Mouse (Mus musculus) gastrocnemius, postnatal 36 days (tissue): ENCODE data around the gene Efcab1. TPM values are rescaled to one million over a fixed set of nuclear protein-coding genes. Genes with fewer than 3 reads are reported as not detected.
"Not testable (repeated sequence)": the region's sequence is repeated elsewhere in the genome, so short reads cannot be mapped to it uniquely, and the experiment has no call there.

Source experiments
- DNase-seq, 2 experiments: peaks; one replicate each; pipeline ENCODE4 v3.0.0; 2022
- intact Hi-C: fragments of 180-260 bp; cut with DNase I; formaldehyde crosslinking; loops from one replicate; pipeline ENCODE4 v1.15.1; 2025
- long read RNA-seq, 2 experiments: library from polyadenylated mRNA; stranded (forward); transcript quantifications; one replicate each; pipeline ENCODE4 v2.0.0; 2021
- total RNA-seq, 2 experiments: library from RNA; stranded (reverse); gene quantifications; 2 replicates each; pipeline ENCODE4 v1.2.3; 2021

The Efcab1 gene
- total RNA-seq = not detected
- long read RNA-seq, experiment 1 = 0 reads
- long read RNA-seq, experiment 2 = 0 reads

DNA sequence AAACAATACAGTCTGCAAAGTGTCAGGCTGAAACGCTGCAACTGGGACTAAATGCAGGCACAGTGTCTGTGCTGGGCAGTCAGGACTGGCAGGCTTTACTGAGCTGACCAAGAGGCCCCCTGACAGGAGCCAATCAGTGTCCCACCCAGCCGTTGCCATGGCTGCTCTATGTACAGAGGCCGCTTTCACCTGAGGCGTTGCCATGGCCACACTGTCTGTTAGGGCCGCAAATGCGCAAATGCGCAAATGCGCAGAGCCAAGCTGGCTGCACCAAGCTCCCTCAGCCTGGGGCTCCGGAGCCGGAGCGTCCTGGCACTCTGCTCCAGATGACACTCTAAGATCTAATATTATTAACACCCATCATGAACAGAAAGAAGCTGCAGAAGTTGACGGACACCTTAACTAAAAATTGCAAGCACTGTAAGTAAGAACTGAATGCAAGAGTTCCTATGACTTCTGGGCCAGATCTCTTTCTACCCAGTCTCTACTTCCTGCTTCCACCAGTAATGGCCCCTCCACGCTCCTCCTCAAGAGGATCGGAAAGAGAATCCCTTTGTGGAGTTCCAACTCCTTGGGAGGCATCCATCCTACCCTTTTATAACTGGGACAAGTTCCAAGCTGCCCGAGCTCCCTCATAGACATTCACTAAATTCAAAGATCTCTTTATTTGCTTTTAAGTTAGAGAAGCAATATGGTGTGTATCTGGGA is at the start of gene Efcab1:
Gene Efcab1, plus strand, starts transcription at position 214 of the 708 bp plus-strand sequence.
- no peak for DNase-seq
- intact Hi-C loops = no loop called here

DNA sequence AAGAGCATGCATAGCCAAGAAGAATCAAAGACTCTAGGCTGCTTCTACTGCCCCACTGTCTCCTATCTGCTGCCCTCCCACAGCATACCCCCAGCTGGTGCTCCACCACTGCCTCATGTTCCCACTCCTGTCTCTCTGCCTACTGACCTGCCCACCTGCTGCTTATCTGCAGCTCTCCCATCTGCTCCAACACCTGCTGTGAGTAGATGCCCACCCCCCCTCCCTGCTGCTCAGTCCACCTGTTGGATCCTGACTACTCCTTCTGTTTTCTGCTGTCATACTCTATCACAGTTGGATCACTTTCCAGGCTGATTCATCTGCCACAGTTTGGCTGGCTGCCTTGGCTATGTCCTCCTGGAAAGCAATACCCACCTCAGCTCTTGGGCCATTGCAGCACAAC is 47.0 kb upstream of the Efcab1 start:
- DNase-seq = no peak
- intact Hi-C loops = no loop called here

DNA sequence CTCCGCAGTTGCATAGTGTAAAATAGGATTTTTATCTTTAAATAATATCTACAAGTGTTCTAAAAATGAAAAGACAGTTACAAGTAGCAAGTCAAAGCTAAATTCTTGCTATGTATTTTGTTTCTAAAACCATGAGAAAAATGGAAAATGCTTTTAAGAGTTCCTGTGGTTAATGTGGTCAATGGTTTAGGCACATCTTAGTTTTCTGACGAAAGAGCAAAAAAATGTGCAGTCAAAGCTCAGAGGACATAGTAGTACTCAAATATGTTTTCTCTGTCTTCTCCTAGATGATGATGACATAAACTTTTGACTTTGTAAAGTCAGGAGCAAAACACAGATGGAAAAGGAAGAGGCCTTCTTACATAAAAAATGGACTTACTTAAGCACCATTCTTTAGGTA is 21.5 kb upstream of the Efcab1 start:
- intact Hi-C loops = no loop called here
- no peak for DNase-seq

DNA sequence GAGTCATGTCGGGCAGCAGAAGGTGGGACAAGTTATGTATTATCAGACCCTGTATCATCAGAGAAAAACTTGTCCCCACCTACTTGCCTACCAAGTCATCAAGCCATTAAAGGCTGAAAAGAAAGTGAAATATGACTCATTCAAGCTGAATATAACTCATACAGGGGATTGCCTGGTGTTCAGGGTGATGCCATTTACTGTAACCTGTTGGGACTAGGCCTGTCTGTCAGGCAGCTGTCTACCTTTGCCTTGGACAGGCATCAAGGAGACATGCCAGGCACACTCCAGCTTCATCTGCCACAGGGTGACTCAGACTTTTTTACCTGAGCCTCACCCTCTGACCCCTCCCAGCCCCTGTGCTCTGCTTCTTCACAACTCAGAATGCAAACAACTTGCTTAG is 21.0 kb upstream of the Efcab1 start:
- intact Hi-C loops = no loop called here
- no peak for DNase-seq

DNA sequence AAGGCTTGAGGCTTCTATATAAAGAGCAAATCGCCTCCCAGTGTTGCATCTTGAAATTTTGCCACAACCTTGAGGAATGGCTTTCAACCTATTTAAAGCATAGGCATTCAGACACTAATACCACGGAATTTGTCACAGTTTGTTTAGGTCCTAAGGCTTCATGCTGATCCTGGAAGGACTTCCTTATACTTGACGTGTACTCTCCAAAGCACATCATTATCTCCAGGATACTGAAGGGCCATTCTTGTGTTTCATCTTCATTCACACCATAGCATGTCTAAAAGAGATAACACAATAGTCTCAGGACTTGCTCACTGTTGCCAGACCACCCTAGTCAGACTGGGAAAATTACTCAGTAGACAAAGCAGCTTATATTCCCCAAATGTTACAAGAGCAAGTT is 13.9 kb upstream of the Efcab1 start:
- no peak for DNase-seq
- intact Hi-C loops = no loop called here

DNA sequence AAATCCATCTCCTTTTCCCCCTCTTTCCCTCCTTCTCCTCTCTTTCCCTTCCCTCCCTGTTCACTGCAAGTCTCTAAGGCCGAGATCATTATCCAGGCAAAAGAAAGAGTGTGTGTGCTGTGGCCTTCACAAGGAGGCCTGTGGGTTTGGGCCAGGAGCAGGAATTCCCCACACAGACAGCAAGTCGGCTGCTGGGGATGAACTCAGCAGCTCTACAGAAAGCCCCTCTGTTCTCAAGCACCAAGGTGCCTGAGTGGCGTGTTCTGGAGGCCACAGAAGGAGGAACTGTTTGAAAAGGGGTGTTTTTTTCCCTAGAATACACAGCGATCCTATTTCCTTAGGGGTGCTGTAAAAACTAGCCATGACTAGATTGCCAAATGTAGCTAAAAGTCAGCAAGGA is 12.5 kb upstream of the Efcab1 start:
- intact Hi-C loops = no loop called here
- no peak for DNase-seq

DNA sequence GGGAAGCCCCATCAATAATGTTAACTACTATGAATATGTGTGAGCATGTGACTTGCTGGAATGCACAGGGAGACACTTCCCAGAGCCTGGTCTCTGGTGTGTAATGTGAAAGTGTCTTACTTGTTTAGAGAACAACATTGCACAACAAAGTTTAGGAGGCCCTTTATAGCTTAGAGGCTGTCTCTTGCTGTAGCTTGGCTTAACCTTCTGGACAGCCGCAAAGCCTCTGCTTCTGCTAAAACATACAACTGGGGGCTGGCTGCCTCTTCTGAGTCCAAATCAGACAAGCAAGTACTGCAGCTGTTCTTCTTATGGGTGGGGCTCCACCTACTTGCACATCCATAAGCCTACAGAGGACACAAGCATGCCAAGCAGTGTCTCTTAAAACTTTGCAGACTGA is 11.7 kb upstream of the Efcab1 start:
- intact Hi-C loops = no loop called here
- no peak for DNase-seq

DNA sequence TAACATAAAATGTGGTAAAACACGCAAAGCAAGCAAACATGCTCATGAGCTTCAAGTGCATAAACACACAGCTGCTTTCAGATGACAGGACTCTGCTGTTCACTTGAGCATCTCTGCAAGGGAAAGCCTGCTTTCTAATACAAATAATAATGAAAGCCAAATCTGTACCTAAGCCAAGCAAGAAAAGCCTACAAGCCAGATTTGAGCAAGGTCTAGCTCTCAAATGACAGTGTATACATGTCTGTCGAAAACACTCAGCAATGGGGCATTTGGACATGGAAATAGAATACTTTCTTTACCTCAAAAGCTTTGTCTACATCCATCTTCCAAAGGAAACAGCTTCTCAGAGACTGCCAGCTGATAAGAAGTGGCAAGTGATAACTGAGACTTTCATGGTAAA is 10.9 kb upstream of the Efcab1 start:
- intact Hi-C loops = no loop called here
- no peak for DNase-seq

DNA sequence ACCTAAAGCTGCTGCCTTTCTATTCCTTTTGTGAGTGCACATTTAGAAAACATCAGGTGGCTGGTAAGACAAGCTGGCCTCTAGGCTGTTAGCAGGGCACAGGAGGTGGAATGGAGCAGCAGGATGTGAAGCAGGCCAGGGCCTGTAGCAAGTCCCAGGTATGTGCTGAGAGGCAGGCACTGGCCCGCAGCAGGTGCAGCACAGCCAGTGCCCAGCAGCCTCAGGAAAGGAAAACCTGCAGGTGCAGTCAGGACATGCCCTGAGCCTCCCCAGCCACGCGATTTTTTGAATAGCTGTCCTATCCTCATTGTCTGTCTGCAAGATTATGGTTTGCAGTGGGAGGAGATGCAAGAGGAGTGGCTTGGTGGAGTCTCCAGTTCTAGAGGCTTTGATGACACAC is 24.3 kb downstream of the Efcab1 start:
- DNase-seq, intact Hi-C loops: not testable (repeated sequence)

DNA sequence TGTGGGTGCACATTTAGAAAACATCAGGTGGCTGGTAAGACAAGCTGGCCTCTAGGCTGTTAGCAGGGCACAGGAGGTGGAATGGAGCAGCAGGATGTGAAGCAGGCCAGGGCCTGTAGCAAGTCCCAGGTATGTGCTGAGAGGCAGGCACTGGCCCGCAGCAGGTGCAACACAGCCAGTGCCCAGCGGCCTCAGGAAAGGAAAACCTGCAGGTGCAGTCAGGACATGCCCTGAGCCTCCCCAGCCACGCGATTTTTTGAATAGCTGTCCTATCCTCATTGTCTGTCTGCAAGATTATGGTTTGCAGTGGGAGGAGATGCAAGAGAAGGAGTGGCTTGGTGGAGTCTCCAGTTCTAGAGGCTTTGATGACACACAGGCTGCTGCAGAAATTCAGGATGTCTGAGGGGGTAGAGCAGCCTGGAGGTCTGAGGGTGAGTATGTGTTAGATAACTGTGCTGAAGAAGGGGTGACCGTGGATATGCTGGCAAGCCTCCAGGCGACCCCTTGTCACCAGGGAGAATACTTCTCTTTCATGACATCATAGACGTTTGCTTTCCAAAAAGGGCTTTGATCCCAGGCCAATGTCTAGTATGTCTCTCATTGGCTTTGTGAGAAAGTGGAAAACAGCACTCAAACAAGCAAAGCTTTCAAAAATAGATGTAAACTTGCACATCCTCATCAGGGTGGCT is 30.2 kb downstream of the Efcab1 start:
- DNase-seq, intact Hi-C loops: not testable (repeated sequence)

DNA sequence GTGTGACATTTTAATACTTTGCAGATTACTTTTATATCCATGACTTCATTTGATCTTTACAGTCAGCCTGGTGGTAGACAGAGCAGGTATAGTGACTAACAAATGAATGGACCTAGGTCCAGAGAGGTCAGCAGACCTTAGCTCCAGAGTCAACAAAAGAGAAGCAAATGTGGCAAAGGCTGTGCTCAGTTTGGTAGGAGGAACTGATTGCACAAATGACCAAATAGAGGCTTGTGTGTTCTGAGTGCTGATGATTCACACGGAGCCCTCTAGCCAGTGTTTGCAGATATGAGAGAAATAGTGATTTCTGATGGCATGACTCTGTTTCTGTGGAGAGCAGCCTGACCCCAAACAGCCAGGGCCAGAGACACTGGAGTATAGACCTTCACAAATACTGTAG is 33.1 kb downstream of the Efcab1 start:
- intact Hi-C loops = no loop called here
- no peak for DNase-seq

DNA sequence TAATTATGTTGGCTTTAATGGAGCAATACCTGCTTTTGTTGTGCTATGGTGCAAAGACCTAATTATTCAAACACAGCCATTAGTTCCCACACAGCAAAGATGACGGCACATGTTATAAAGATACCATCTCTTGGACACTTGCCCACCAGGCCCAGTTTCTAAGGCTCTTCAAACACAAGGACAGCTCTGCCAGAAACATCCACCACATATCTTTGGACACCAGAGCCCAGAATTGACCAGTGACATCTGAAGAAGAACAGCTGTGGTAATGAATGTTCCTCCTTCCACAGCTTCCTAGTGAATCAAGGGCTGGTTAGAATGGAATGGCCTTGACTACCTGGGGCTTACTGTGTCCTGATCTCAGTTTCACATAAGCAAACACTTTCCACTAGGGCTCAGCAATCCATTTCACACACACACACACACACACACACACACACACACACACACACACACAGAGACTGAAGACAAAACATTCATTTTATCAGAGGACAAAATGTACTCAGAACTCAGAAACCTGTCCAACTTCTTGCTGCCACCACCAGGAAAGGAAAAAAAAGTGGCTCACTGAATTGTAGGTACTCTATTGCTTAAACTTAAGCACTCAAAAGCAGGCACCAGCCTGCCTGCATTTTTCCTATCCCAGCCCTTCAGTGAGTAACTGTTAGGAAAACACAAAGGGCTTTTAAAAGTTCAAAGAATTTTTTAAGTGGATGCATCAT is 33.7 kb downstream of the Efcab1 start:
- DNase-seq = no peak
- intact Hi-C loops = no loop called here

DNA sequence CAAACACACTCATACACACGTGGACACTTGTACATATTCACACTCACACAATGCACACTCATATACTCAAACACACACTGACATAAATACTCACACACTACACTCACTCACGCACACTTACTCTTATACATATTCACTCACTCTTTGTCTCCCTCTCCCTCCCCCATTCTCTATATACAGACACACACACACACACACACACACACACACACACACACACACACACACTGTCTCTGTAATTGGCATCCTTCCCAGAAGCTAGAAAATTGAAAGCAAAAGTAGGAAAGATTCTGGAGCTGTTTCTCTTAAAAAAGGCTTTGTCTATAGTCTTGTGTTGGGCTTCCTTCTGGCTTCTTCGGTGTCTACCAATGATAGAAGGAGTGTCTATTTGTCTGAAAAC is 34.5 kb downstream of the Efcab1 start:
- no peak for DNase-seq
- intact Hi-C loops = no loop called here

DNA sequence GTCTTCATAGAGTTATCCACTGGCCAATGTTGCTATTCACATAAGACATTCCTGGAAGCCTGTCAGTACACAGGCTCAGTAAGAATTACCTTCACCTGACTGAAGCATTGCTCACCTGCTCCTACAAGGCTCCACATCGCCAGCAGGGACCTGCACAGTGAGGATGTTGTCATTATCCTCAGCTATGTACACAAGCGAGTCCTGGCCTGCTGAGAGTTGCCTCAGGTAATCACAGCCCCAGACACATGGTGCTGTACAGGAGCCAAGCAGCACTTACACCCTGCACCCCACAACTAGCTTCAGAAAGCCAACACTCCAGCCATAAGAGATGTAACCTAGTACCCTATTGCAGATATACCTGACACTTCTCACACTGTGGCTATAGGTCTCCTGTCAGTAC is 37.1 kb downstream of the Efcab1 start:
- DNase-seq = no peak
- intact Hi-C loops = no loop called here

DNA sequence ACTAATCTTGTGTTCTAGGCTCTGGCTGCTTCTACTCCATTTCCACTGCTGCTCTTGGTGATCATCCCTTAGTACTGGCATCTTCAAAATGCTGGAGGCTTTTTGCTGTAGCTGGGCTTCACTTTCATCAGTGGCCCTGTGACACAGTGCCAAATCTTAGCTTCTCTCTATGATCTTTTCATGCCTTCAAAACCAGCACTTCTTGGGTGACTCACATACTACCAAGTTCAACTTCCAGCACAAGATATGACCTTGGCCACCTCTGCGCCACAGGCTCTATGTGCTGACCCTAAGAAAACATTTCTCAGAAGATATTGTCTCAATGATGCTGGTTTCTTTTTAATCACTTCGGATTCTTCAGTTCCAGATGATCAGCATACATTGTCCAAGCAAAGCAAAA is 41.2 kb downstream of the Efcab1 start:
- DNase-seq, intact Hi-C loops: not testable (repeated sequence)

DNA sequence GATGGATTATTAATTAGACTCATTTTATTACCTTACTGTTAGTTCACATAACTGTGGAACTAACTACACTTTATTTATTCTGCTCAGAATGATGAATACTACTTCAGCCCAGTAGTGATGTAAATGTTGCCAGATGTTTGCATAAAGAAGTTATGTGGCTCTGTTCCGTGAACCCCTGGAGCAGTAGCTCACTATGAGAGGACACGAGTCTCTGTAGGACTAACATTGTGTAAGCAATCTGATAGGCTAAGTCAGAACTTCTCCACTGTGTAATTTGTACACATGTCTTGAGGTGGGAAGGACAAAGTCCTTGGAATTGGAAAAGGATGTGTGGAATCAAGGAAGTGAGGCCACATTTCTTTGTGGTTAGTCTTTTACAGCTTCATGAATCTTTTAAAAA is 45.5 kb downstream of the Efcab1 start:
- intact Hi-C loops = no loop called here
- no peak for DNase-seq

DNA sequence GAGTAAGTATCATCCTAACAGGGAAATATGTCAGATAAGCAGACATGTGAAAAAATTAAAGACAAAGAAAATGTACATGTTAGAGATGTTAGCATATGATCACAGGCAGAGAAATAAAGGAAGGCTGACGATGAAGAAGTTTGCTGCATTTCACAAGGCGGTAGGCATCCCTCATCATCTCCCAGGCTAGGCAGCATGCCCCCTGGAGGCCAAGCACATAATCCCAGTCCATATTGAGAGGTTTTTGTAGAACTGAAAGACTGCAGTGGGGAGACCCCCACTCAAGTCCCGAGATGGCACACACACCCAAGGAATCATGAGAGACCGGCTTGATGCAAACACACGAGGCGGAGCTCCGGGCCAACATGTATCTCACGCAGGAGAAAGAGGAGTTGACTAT is 53.3 kb downstream of the Efcab1 start:
- no peak for DNase-seq
- intact Hi-C loops = no loop called here

DNA sequence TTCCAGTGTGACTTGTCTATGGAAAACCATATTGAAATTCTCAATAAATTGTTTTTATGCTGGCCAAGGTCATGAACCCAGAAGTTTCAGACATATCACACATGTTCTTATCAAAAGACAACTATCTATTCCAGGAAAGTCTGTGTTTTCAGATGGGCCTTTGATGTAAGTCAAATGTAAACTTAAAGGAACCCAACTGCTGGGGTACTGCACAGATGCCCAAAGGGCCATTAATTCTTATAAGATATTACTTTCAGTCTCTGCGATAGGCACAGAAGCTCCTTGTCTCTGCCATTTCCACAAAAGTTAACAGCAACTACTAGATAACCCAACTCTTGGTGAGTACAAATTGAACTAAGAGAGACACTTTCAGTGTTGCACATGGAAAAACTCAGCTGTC is 67.3 kb downstream of the Efcab1 start:
- intact Hi-C loops = no loop called here
- DNase-seq = no peak

DNA sequence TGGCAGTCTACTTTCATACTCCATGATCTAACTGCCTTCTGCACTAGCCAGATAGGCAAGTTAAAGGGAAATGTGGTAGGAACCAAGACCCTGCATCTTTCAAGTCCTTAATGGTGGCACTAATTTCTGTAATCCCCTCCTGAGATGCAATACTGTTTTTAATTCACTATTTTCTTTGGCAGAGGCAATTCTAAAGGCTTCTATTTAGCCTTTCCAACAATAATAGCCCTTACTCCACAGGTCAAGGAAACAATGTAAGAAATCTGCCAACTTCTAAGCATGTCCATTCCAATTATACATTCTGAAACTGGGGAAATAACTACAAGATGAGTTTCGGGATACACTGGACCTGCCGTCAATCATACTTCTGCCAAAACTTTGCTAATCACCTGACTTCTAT is 72.8 kb downstream of the Efcab1 start:
- intact Hi-C loops = no loop called here
- DNase-seq = no peak

DNA sequence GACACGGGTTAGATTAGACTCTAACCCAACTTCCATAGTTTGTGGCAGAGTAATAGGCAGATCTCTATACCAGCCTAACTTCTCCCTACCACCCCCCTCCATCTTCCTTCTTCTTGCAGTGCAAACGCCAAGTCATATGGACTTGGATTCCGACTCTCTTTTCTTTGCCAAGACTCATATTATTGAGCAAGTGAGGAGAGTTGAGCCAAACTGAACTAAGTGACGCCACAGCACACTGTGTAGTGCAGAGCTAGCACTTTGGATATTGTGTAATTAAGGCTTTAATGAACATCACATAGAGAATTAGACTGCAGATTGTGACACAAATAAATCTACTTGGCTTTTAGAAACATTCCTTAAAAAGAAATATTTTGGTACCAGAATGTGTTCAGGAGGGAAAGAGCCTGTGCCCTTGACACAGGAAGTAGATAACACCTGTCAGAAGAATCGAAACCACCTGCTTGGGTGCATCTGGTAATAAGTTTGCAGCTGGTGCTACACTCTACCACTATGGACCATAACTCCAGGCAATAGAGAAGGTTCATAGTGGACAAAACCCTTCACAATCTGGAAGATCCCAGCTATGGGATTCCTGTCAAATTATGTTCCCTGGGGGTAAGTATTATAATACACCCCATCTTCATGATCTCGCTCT is 83.3 kb downstream of the Efcab1 start:
- intact Hi-C loops = no loop called here
- DNase-seq = no peak

DNA sequence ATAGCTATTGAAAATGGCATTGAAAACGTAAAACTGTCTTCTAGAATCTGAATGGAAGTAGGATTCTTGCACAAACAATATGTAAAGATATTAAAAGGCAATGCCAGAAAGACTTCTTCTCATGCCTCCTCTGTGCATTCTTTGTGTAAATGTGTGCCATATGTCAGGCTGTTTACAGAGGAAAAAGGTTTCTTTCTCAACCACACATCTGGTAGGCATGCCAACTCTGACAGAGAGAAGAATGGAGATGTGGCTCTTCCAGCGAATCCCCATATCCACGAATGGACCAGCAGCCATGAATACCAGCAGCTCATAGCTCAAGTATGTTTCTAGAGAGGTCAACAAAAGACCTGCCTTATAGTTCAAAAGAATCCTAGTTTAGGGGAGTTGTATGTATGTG is 84.6 kb downstream of the Efcab1 start:
- intact Hi-C loops = no loop called here
- no peak for DNase-seq
